Mouse (Mus musculus) heart, embryonic 13.5 days (tissue): ENCODE data around the gene Klhdc8b. TPM values are rescaled to one million over a fixed set of nuclear protein-coding genes. Genes with fewer than 3 reads are reported as not detected.

Experiments used
- ATAC-seq: fragments of 200-750 bp; cut with Nextera tagmentation; 2 replicates; pipeline ENCODE4 v1.8.0; 2017; ENCODE audit warnings: moderate TSS enrichment; ENCODE audit not compliant: insufficient number of reproducible peaks, low FRiP score, low TSS enrichment; ENCODE audit errors: extremely low read depth
- H3K27ac ChIP-seq: fragments of 300-500 bp; sonication (generic); replicated peaks from 2 replicates; pipeline ENCODE4 v1.5.1; 2015; ENCODE audit warnings: moderate library complexity, mild to moderate bottlenecking, inconsistent platforms
- H3K27me3 ChIP-seq: fragments of 300-500 bp; sonication (generic); replicated peaks from 2 replicates; pipeline ENCODE4 v1.6.1; 2015; ENCODE audit warnings: mild to moderate bottlenecking, inconsistent platforms
- H3K36me3 ChIP-seq: fragments of 300-500 bp; sonication (generic); 2 replicates; pipeline ENCODE4 v1.6.1; 2015; ENCODE audit warnings: mild to moderate bottlenecking, inconsistent platforms
- H3K4me1 ChIP-seq: fragments of 300-500 bp; sonication (generic); 2 replicates; pipeline ENCODE4 v1.6.1; 2015; ENCODE audit warnings: inconsistent platforms
- H3K4me2 ChIP-seq: fragments of 300-500 bp; sonication (generic); 2 replicates; pipeline ENCODE4 v1.6.1; 2015; ENCODE audit warnings: inconsistent platforms, mild to moderate bottlenecking, moderate library complexity
- H3K4me3 ChIP-seq: fragments of 300-500 bp; sonication (generic); 2 replicates; pipeline ENCODE4 v1.5.1; 2015; ENCODE audit warnings: moderate library complexity, mild to moderate bottlenecking, inconsistent platforms
- H3K9ac ChIP-seq: fragments of 300-500 bp; sonication (generic); 2 replicates; pipeline ENCODE4 v1.6.1; 2015; ENCODE audit warnings: inconsistent platforms, mild to moderate bottlenecking, moderate library complexity
- H3K9me3 ChIP-seq: fragments of 300-500 bp; sonication (generic); 2 replicates; pipeline ENCODE4 v1.6.1; 2016; ENCODE audit warnings: inconsistent platforms
- WGBS: fragments of 180-500 bp; shearing (Covaris S2); methylation state at CpG from one replicate; pipeline ENCODE4 v1.1.7; 2015; ENCODE audit warnings: mixed read lengths; 5-methylcytosine and 5-hydroxymethylcytosine counted together
- polyA plus RNA-seq: library from polyadenylated mRNA; unstranded; fragments of >200 nt; fragmentation: Nextera tagmentation; extraction: Ambion mirVana; gene quantifications from 2 replicates; pipeline ENCODE4 v1.2.1, GENCODE M21; 2015

Gene Klhdc8b
- polyA plus RNA-seq, 1 experiment from 2014 or later, result 90.6 TPM

DNA sequence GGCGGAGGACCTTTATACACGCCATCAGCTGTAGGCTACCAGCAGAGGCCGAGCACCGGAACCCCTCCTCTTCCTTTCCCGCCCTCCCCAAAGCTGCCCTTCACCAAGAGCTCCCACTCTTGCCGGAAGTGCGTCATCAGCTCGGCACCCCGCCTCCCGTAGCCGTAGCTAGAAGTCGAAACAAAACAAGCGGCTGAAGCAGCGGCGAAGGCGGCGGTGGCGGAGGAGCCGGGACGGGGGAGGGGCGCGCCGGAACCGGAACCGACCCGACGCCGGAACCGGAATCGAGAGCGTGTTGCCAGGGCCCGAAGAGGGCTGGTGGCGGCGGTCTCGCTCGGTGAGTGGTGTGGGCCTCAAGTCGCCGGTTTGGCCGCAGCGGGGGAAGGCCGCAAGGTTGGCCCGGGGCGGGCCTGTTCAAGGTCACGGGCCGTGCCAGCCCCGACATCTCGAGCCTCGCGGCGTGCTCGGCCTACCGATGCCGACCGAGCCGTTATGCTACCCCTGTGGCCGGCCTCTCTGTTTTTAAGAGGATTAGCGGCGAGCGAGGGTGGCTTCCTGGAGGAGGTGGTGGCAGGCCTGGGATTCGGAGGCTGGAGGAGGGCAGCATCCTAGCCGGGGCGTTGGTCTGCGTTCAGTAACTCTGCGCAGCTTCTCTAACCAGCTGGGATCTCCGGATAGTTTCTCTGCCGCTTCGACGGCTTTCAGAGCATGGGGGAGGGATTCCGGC, 29.3 kb upstream of the Klhdc8b start, which contains the start of gene Usp19:
Gene Usp19 (plus strand): TSS at position 44 of the 727 bp plus-strand sequence.
- H3K9me3 ChIP-seq, result no peaks in the 10 kb centered on the region
- peak within 1 kb of the TSS; percentile 97 for H3K4me3 ChIP-seq
- peak within 1 kb of the TSS; percentile 95 for H3K4me2 ChIP-seq
- peak within 1 kb of the TSS; percentile 98 for H3K27ac ChIP-seq
- H3K4me1 ChIP-seq, result peaks cover 20% of the 10 kb centered on the region
- no peaks in the 10 kb centered on the region for H3K27me3 ChIP-seq
- H3K36me3 ChIP-seq, result peaks cover 85% of the 10 kb centered on the region
- WGBS, result under 1% methylated on average over 69 of the region's 69 CpGs
- peak; percentile 85 for ATAC-seq
- H3K9ac ChIP-seq, result peak within 1 kb of the TSS; percentile 99

- no peaks in the 10 kb centered on the region for H3K9me3 ChIP-seq
- 0 out of 2 replicates have a peak, but pooled peaks have one; percentile 0 for ATAC-seq
- H3K9ac ChIP-seq, result peak overlapping the region; percentile 99
- peak overlapping the region; percentile 97 for H3K4me3 ChIP-seq
- peaks cover 20% of the 10 kb centered on the region for H3K4me1 ChIP-seq
- H3K4me2 ChIP-seq, result peak overlapping the region; percentile 95
- 65% methylated on average over 26 of the region's 26 CpGs for WGBS
- H3K36me3 ChIP-seq, result peaks cover 85% of the 10 kb centered on the region
- H3K27me3 ChIP-seq, result no peaks in the 10 kb centered on the region
- peak overlapping the region; percentile 98 for H3K27ac ChIP-seq
Measured at GRCm38 (mm10) chr9:108489702-108490558, 28.5 kb upstream of the Klhdc8b start.

DNA sequence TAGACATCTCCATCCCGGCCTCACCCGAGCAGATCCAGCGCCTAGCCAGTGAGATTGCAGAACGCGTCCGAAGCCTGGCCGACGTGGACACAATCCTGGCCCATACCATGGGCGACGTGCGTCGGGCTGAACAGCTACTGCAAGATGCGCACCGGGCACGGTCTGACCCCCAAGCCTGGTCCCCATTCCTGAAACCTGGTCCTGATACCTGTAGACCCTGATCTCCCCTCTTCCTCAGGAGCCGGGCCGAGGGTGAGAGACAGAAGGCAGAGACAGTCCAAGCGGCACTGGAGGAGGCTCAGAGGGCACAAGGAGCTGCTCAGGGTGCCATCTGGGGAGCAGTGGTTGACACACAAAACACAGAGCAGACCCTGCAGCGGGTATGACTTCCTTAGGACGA, 27.8 kb upstream of the Klhdc8b start:
- WGBS, result 94% methylated on average over 20 of the region's 20 CpGs

GRCm38 (mm10) chr9:108488403-108488802, 27.0 kb upstream of the Klhdc8b start:
- 87% methylated on average over 17 of the region's 17 CpGs for WGBS
- no peaks in the 10 kb centered on the region for H3K27me3 ChIP-seq
- H3K9ac ChIP-seq, result no peak overlapping the region
- no peak overlapping the region for H3K4me2 ChIP-seq
- no peak overlapping the region for H3K4me3 ChIP-seq
- ATAC-seq, result no peak
- no peak overlapping the region for H3K27ac ChIP-seq
- peaks cover 20% of the 10 kb centered on the region for H3K4me1 ChIP-seq
- H3K36me3 ChIP-seq, result peaks cover 85% of the 10 kb centered on the region
- H3K9me3 ChIP-seq, result no peaks in the 10 kb centered on the region

More for the DNA sequence above, 27.8 kb upstream of the Klhdc8b start:
- no peak for ATAC-seq
- Histone ChIP-seq H3K4me3 (no peak overlapping the region), H3K9ac (peak overlapping the region; percentile 99; the same call in 1 of the 2 replicates), H3K4me1 (peaks cover 20% of the 10 kb centered on the region), H3K9me3 (no peaks in the 10 kb centered on the region), H3K27me3 (no peaks in the 10 kb centered on the region), H3K36me3 (peaks cover 85% of the 10 kb centered on the region), H3K4me2 (no peak overlapping the region), H3K27ac (peak overlapping the region; percentile 98; the same call in 1 of the 2 replicates)

DNA sequence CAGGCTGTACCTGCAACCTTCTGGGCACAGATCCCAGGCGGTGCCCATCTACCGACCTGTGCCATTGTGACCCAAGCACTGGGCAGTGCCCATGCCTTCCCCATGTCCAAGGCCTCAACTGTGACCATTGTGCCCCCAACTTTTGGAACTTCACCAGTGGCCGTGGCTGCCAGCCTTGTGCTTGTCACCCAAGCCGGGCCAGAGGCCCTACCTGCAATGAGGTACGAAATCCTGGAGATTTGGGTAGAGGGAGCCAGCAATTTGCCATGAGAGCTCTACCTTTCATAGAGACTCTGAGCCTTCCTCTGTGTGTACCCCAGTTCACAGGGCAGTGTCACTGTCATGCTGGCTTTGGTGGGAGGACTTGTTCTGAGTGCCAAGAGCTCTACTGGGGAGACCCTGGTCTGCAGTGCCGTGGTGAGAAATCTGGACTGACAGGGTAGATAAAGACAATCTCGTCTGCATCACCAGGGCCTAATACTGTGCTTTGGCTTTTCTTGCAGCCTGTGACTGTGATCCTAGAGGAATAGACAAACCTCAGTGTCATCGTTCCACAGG, 25.7 kb upstream of the Klhdc8b start:
- Histone ChIP-seq H3K27ac (no peak overlapping the region), H3K9ac (no peak overlapping the region), H3K9me3 (no peaks in the 10 kb centered on the region), H3K4me2 (no peak overlapping the region), H3K27me3 (no peaks in the 10 kb centered on the region), H3K36me3 (peaks cover 85% of the 10 kb centered on the region), H3K4me3 (no peak overlapping the region), H3K4me1 (peaks cover 17% of the 10 kb centered on the region)
- ATAC-seq, result no peak
- 86% methylated on average over 8 of the region's 8 CpGs for WGBS

- Histone ChIP-seq H3K27ac (no peak overlapping the region), H3K9me3 (no peaks in the 10 kb centered on the region), H3K27me3 (no peaks in the 10 kb centered on the region), H3K4me2 (no peak overlapping the region), H3K4me3 (no peak overlapping the region), H3K36me3 (peaks cover 95% of the 10 kb centered on the region), H3K4me1 (peaks cover 26% of the 10 kb centered on the region), H3K9ac (no peak overlapping the region)
- WGBS, result 89% methylated on average over 19 of the region's 19 CpGs
- no peak for ATAC-seq
Measured at GRCm38 (mm10) chr9:108485301-108485875, 24.0 kb upstream of the Klhdc8b start.

GRCm38 (mm10) chr9:108484021-108484420, 22.6 kb upstream of the Klhdc8b start:
- no peak for ATAC-seq
- Histone ChIP-seq H3K9me3 (no peaks in the 10 kb centered on the region), H3K27ac (no peak overlapping the region), H3K4me3 (no peak overlapping the region), H3K27me3 (no peaks in the 10 kb centered on the region), H3K4me1 (peaks cover 31% of the 10 kb centered on the region), H3K36me3 (peaks cover 83% of the 10 kb centered on the region), H3K4me2 (no peak overlapping the region), H3K9ac (no peak overlapping the region)
- WGBS, result 89% methylated on average over 15 of the region's 15 CpGs

DNA sequence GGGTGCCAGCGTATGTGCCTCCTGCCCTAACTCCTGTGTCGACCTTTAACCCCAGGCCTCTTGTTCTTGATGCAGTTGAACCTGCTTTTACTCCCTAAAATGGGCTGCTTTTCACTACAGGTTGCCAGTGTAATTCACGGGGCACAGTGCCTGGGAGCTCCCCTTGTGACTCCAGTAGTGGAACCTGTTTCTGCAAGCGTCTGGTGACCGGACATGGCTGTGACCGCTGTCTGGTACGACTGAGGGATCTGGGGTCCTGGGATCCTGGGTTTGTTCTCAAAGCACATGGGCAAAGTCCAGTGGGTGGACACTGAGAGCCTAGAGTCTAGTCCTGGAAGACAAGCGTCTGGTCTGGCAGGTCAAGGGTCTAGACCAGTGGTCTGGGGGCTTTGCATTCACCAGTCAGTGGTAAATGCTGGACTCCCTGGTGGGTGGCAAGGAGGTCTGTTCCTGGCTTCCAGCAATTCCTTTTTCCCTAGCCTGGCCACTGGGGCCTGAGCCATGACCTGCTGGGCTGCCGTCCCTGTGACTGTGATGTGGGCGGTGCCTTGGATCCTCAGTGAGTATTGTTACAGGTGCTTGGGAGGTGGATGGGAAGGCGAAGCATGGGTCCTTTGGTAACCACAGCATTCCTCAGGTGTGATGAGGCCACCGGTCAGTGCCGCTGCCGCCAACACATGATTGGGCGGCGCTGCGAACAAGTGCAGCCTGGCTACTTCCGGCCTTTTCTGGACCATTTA, 21.8 kb upstream of the Klhdc8b start:
- H3K4me3 ChIP-seq, result no peak overlapping the region
- WGBS, result 90% methylated on average over 18 of the region's 18 CpGs

DNA sequence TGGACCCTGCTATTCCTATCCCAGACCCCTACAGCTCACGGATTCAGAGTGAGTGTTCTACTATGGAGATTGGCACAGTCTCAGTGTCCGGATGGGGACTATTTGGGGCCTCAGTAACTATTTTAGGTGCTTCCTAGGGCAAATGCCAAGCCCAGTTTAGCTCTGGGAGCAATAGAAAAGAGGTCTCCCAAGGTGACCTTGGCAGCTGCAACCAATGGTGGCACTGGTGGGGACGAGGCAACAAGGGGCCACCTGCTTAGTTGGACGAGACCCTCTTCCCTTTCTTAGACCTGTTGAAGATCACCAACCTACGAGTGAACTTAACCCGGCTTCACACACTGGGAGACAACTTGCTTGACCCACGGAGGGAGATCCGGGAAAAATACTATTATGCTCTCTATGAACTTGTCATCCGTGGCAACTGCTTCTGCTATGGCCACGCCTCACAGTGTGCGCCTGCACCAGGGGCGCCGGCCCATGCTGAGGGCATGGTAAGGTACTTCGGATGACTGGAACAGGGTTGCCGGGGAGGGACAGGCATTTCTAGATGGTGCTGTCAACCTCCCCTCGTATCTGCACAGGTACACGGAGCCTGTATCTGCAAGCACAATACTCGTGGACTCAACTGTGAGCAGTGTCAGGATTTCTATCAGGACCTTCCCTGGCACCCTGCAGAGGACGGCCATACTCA, 20.3 kb upstream of the Klhdc8b start:
- Histone ChIP-seq H3K4me2 (peak overlapping the region; percentile 97), H3K9ac (peak overlapping the region; percentile 92), H3K4me1 (peaks cover 35% of the 10 kb centered on the region), H3K27ac (peak overlapping the region; percentile 73), H3K9me3 (no peaks in the 10 kb centered on the region), H3K4me3 (peak overlapping the region; percentile 73; the same call in 1 of the 2 replicates), H3K36me3 (peaks cover 59% of the 10 kb centered on the region), H3K27me3 (no peaks in the 10 kb centered on the region)
- ATAC-seq, result no peak
- 77% methylated on average over 19 of the region's 19 CpGs for WGBS

More for the DNA sequence above, 21.8 kb upstream of the Klhdc8b start:
- peaks cover 33% of the 10 kb centered on the region for H3K4me1 ChIP-seq
- no peak overlapping the region for H3K4me2 ChIP-seq
- H3K27ac ChIP-seq, result no peak overlapping the region
- no peaks in the 10 kb centered on the region for H3K27me3 ChIP-seq
- no peak overlapping the region for H3K9ac ChIP-seq
- no peak for ATAC-seq
- H3K36me3 ChIP-seq, result peaks cover 75% of the 10 kb centered on the region
- no peaks in the 10 kb centered on the region for H3K9me3 ChIP-seq
